Mouse (Mus musculus) liver, postnatal 0 days (tissue): ENCODE measurements around the gene Myom1.

Experiments
- CTCF ChIP-seq: sonication (generic); IDR thresholded peaks from 2 replicates; pipeline ENCODE4 v1.5.1; 2016; ENCODE audit warnings: antibody characterized with exemption, low read depth
- EP300 ChIP-seq: IDR thresholded peaks from 2 replicates; pipeline ENCODE4 v1.6.1; 2016; ENCODE audit warnings: antibody characterized with exemption, low read depth, mild to moderate bottlenecking

- TF ChIP-seq CTCF (no peak), EP300 (no peak)
These were observed 32.0 kb downstream of the Myom1 start for GRCm38 (mm10) chr17:71034472-71034871.
